Mouse (Mus musculus) lung, embryonic 15.5 days (tissue): Measurements from ENCODE around the gene Snx9. TPM values are rescaled to one million over a fixed set of nuclear protein-coding genes. Genes with fewer than 3 reads are reported as not detected.
A peak's percentile ranks its signal among the peaks of the same experiment; 100 is the strongest.

Experiments
- ATAC-seq: fragments of 200-750 bp; cut with Nextera tagmentation; 2 replicates; pipeline ENCODE4 v1.8.0; 2017; ENCODE audit warnings: moderate number of reproducible peaks, borderline replicate concordance; ENCODE audit not compliant: low FRiP score, low TSS enrichment; ENCODE audit errors: extremely low read depth
- H3K27ac ChIP-seq: fragments of 300-500 bp; sonication (generic); 2 replicates; pipeline ENCODE4 v1.5.1; 2015; ENCODE audit warnings: moderate library complexity, mild to moderate bottlenecking, inconsistent platforms
- H3K27me3 ChIP-seq: fragments of 300-500 bp; sonication (generic); 2 replicates; pipeline ENCODE4 v1.6.1; 2015; ENCODE audit warnings: inconsistent platforms
- H3K36me3 ChIP-seq: fragments of 300-500 bp; sonication (generic); 2 replicates; pipeline ENCODE4 v1.6.1; 2015; ENCODE audit warnings: inconsistent platforms
- H3K4me1 ChIP-seq: fragments of 300-500 bp; sonication (generic); 2 replicates; pipeline ENCODE4 v1.6.1; 2015; ENCODE audit warnings: inconsistent platforms
- H3K4me2 ChIP-seq: fragments of 300-500 bp; sonication (generic); 2 replicates; pipeline ENCODE4 v1.6.1; 2015; ENCODE audit warnings: inconsistent platforms, mild to moderate bottlenecking, moderate library complexity
- H3K4me3 ChIP-seq: fragments of 300-500 bp; sonication (generic); 2 replicates; pipeline ENCODE4 v1.5.1; 2015; ENCODE audit warnings: mild to moderate bottlenecking, inconsistent platforms
- H3K9ac ChIP-seq: fragments of 300-500 bp; sonication (generic); 2 replicates; pipeline ENCODE4 v1.6.1; 2015; ENCODE audit warnings: inconsistent platforms
- H3K9me3 ChIP-seq: fragments of 300-500 bp; sonication (generic); 2 replicates; pipeline ENCODE4 v1.6.1; 2016; ENCODE audit warnings: inconsistent platforms
- WGBS: fragments of 180-500 bp; shearing (Covaris S2); methylation state at CpG from one replicate; pipeline ENCODE4 v1.1.7; 2015; 5-methylcytosine and 5-hydroxymethylcytosine counted together
- polyA plus RNA-seq: library from polyadenylated mRNA; unstranded; fragments of >200 nt; fragmentation: Nextera tagmentation; extraction: Ambion mirVana; gene quantifications from 2 replicates; pipeline ENCODE4 v1.2.1, GENCODE M21; 2015

Snx9 gene
- polyA plus RNA-seq, 1 experiment from 2014 or later = 29.5 TPM

DNA sequence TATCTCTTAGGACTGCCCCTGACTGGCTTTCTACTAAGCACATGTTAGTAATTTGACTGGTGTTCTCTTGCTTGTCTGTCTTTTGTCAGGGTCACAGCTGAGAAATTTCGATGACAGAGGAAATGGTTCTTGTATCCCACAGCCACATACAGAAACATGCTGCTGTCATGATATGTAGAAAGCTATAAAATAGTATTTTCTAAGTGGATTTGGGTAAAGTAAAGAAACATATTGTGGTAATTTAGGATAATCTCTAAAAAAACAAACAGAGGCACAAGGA, 26.5 kb upstream of the Snx9 start:
- peak overlapping the region; percentile 15; the same call in 1 of the 2 replicates for H3K27ac ChIP-seq
- no peaks in the 10 kb centered on the region for H3K36me3 ChIP-seq
- no peaks in the 10 kb centered on the region for H3K27me3 ChIP-seq
- 44% methylated on average over 1 of the region's 1 CpGs for WGBS
- no peaks in the 10 kb centered on the region for H3K9me3 ChIP-seq
- no peak overlapping the region for H3K4me3 ChIP-seq
- peaks cover 17% of the 10 kb centered on the region for H3K4me1 ChIP-seq
- no peak overlapping the region for H3K9ac ChIP-seq
- ATAC-seq = no peak
- no peak overlapping the region for H3K4me2 ChIP-seq

DNA sequence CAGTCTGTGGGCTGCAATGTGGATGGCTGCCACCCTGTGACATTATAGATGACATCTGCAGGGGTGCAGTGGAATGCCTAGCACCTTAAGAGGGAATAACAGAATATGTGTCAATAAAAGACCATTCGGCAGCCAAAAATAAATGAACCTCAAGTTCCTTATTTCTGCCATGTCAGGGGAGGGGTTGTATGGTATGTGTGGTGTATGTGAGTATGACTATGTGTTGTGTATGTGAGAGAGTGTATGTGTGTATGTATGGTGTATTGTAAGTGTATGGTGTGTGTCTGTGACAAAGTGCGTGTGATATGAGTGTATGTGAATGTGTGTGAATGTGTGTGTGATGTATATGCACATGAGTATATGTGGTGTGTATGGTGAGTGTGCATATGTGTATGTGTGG, 23.3 kb upstream of the Snx9 start:
- Histone ChIP-seq H3K27me3 (no peaks in the 10 kb centered on the region), H3K9me3 (no peaks in the 10 kb centered on the region), H3K36me3 (no peaks in the 10 kb centered on the region), H3K27ac (no peak overlapping the region), H3K4me1 (peaks cover 27% of the 10 kb centered on the region), H3K4me3 (no peak overlapping the region), H3K4me2 (no peak overlapping the region), H3K9ac (no peak overlapping the region)
- no peak for ATAC-seq
- 80% methylated on average over 2 of the region's 2 CpGs for WGBS

DNA sequence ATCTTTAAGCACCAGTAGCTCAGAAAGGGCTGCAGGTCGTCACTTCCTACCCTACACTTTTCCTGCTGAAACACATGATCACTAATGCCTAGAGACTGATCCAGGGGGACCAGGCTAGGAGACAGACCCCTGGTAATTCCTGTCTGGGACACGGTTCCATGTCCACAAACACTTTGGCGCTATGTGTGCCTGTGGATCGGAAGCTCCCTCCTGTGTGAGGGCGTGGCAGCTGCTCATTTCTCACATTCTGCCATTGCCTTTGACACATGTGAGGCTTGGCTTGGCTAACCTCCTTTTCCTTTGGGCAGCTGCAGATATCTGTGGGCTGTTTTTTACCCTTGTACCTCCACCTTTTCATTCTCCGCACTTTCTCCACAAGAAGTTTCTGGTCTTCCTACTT, 22.0 kb upstream of the Snx9 start:
- H3K9ac ChIP-seq = no peak overlapping the region
- no peaks in the 10 kb centered on the region for H3K36me3 ChIP-seq
- H3K27me3 ChIP-seq = no peaks in the 10 kb centered on the region
- 47% methylated on average over 6 of the region's 6 CpGs for WGBS
- no peaks in the 10 kb centered on the region for H3K9me3 ChIP-seq
- H3K4me3 ChIP-seq = no peak overlapping the region
- H3K4me2 ChIP-seq = no peak overlapping the region
- H3K27ac ChIP-seq = no peak overlapping the region
- ATAC-seq = no peak
- peaks cover 27% of the 10 kb centered on the region for H3K4me1 ChIP-seq

DNA sequence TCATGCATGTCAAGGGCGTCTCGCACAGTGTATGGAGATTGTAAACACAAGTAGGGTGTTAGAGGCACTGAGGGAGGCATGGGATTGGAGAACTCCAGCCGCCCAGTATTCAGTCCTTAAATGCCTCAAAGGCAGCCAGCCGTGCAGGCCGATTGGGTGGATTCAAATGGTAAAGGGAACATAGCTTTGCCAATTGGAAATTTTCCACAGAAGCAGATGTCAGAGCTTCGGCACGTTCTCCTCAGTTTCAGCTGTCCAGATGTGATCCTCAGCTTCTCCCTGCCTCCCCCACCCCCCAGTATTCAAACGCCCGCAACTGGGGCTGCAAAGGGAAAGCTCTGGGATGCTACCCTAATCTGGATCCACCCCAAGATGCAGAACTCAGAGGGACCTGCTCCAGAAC, 21.3 kb upstream of the Snx9 start:
- Histone ChIP-seq H3K27ac (0 out of 2 replicates have a peak overlapping the region, but pooled peaks have one; percentile 7), H3K36me3 (no peaks in the 10 kb centered on the region), H3K4me2 (peak overlapping the region; percentile 5; the same call in 1 of the 2 replicates), H3K9ac (no peak overlapping the region), H3K27me3 (no peaks in the 10 kb centered on the region), H3K4me3 (no peak overlapping the region), H3K9me3 (no peaks in the 10 kb centered on the region), H3K4me1 (peaks cover 23% of the 10 kb centered on the region)
- peak; percentile 90; the same call in 1 of the 2 replicates for ATAC-seq
- WGBS = 17% methylated on average over 9 of the region's 9 CpGs

DNA sequence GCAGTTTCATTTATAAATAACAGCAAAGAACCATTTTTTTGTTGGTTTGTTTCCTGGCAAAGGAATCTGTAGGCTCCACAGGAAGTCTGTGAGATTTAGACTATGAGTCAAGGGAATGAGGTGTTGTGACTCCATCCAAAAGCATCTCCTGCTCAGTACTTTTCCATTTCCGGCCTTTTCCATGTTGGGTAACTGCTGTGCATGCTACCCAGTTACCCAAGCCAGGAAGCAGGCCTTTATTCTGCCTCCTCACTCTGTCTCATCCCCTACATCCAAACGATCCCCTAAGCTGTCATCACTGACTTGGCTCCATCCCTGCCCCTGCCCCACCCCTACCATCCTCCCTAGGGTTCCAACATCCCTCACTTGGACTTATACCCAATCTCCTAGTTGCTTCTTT, 18.6 kb upstream of the Snx9 start:
- Histone ChIP-seq H3K4me3 (no peak overlapping the region), H3K4me2 (no peak overlapping the region), H3K36me3 (no peaks in the 10 kb centered on the region), H3K9ac (no peak overlapping the region), H3K9me3 (no peaks in the 10 kb centered on the region), H3K27me3 (no peaks in the 10 kb centered on the region), H3K27ac (no peak overlapping the region), H3K4me1 (peaks cover 18% of the 10 kb centered on the region)
- ATAC-seq = no peak
- WGBS = 57% methylated on average over 2 of the region's 2 CpGs

DNA sequence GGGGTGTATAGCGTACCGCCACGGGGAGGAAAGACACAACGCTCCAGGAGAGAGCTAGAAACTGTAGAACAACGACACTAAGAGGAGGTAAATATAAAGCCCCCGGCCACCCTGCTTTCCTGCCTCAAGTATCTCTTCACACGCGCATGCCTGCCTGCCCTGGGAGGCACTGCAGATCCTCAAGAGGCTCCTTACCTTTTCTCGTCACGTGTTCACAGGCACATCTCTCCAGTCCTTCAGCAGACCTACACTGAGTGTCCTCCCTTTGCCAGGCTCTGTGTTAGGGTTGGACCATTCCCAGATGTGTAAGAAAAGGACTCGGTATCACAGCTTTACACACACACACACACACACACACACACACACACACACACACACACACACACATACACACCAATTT, 18.1 kb upstream of the Snx9 start:
- ATAC-seq = no peak
- no peak overlapping the region for H3K4me2 ChIP-seq
- no peaks in the 10 kb centered on the region for H3K9me3 ChIP-seq
- no peak overlapping the region for H3K9ac ChIP-seq
- no peaks in the 10 kb centered on the region for H3K27me3 ChIP-seq
- H3K4me1 ChIP-seq = peaks cover 18% of the 10 kb centered on the region
- no peaks in the 10 kb centered on the region for H3K36me3 ChIP-seq
- WGBS = 67% methylated on average over 10 of the region's 11 CpGs
- H3K4me3 ChIP-seq = no peak overlapping the region
- no peak overlapping the region for H3K27ac ChIP-seq

DNA sequence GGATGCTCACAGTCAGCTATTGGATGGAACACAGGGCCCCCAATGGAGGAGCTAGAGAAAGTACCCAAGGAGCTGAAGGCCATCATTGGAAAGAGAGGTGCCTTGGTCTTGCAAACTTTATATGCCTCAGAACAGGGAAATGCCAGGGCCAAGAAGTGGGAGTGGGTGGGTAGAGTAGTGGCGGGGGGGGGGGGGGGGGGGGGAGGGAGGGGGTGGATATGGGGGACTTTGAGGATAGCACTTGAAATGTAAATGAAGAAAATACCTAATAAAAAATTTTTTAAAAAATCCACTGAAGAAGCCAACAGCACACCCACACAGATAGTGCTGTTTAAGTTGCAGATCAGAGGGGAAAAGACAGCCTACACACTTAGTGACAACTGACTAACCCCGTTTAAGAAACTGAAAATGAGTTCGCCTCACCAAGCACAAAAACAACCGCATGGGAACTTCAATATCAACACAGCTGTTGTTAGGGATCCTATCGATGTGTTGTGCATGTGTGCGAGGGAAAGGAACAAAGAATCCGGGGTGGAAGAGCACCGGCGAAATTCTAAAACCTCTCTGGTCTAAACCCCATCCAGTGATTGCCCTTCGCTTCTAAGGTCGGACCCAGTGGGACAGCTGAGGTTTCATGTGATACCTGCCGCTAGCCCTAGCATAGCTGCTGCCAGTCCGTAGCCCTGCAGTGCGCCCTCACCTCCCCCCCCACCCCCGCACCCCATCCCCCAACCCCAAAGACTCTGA, 13.1 kb upstream of the Snx9 start:
- 20% methylated on average over 14 of the region's 15 CpGs for WGBS
- H3K9ac ChIP-seq = no peak overlapping the region

DNA sequence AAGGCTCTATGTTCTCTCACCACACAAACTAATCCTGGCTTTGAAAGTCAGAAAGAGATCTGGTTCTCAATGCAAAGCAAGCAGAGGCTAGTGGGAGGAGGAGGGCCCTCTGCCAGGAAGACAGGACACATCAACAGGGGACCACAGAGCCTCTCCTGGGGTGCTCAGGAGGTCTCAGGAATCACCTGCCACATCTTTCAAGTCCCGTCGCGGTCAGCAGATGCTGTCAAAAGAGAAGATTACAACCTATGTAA, 12.6 kb upstream of the Snx9 start:
- 0 out of 2 replicates have a peak, but pooled peaks cover 4% of the 10 kb centered on the region for H3K4me1 ChIP-seq
- H3K9ac ChIP-seq = no peak overlapping the region
- H3K4me2 ChIP-seq = peak overlapping the region; percentile 31; the same call in 1 of the 2 replicates
- H3K9me3 ChIP-seq = no peaks in the 10 kb centered on the region
- H3K27me3 ChIP-seq = no peaks in the 10 kb centered on the region
- H3K4me3 ChIP-seq = no peak overlapping the region
- no peaks in the 10 kb centered on the region for H3K36me3 ChIP-seq
- H3K27ac ChIP-seq = no peak overlapping the region
- no peak for ATAC-seq
- whole genome bisulfite sequencing = 21% methylated on average over 3 of the region's 3 CpGs

More for the DNA sequence above, 13.1 kb upstream of the Snx9 start:
- no peaks in the 10 kb centered on the region for H3K36me3 ChIP-seq
- H3K27ac ChIP-seq = no peak overlapping the region
- no peak overlapping the region for H3K4me3 ChIP-seq
- no peaks in the 10 kb centered on the region for H3K9me3 ChIP-seq
- peak overlapping the region; percentile 31; the same call in 1 of the 2 replicates for H3K4me2 ChIP-seq
- no peaks in the 10 kb centered on the region for H3K27me3 ChIP-seq
- H3K4me1 ChIP-seq = 0 out of 2 replicates have a peak, but pooled peaks cover 4% of the 10 kb centered on the region
- ATAC-seq = no peak

DNA sequence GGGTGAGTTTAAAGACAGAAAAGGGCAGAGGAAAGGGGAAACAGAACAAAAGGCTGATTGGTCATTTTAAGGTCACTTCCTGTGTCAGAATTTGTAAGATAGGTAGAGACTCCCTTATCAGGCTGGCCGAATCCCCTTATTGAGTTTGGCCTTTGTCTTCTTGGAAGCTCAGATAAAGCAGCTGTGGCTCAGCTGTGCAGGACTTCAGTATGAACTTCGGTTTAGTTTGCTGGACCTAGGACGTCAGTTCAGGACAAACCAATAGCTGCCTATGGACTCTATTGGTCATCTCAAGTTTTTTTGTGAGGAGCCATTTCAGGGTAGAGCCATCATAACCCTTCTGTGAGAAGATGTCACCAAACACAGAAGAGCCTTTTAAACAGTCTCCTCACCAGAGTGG, 12.2 kb upstream of the Snx9 start:
- Histone ChIP-seq H3K4me1 (0 out of 2 replicates have a peak, but pooled peaks cover 4% of the 10 kb centered on the region), H3K9ac (no peak overlapping the region), H3K27ac (no peak overlapping the region), H3K4me3 (no peak overlapping the region), H3K9me3 (no peaks in the 10 kb centered on the region), H3K36me3 (no peaks in the 10 kb centered on the region), H3K27me3 (no peaks in the 10 kb centered on the region), H3K4me2 (no peak overlapping the region)
- no peak for ATAC-seq
- WGBS = 39% methylated on average over 3 of the region's 3 CpGs

DNA sequence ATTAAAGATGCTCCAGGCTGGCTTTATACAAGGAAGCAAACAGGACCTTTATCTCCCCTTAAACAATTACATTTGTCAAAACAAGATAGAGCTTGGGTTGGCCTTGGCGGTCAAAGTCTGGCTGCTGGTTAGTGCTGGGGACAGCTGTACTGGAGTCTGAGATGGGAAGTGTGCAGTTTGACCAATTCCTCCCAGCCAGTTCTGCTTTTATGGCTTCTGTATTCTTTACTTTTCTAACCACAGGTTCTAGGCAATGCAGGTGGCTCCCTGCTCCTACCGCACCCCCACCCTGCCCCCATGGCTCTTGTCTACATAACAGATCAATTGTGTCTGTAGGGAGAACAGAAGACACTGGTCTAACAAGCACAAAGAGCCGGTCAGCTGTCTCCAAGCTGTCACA, 11.2 kb upstream of the Snx9 start:
- Histone ChIP-seq H3K27ac (no peak overlapping the region), H3K9me3 (no peaks in the 10 kb centered on the region), H3K9ac (no peak overlapping the region), H3K4me3 (no peak overlapping the region), H3K36me3 (no peaks in the 10 kb centered on the region), H3K4me2 (no peak overlapping the region), H3K27me3 (no peaks in the 10 kb centered on the region), H3K4me1 (0 out of 2 replicates have a peak, but pooled peaks cover 6% of the 10 kb centered on the region)
- 69% methylated on average over 3 of the region's 3 CpGs for WGBS
- no peak for ATAC-seq

DNA sequence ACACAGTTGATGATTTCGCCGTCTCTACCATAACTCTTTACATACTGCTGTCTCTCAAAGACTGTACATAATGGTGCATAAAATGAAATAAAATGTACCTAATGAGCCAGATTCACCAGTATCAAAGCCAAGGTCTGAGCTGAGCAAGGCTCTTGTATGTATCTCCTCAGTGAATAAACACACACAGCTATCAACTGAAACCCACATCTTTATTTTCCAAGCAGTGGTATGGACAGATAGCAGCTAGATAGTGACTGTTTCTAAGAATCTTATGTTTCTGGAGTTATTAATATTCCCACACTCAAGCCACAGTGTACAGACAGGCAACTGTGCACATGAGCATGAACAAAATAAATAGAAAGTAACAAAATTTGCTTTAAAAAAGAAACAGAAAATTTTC, 10.7 kb upstream of the Snx9 start:
- 87% methylated on average over 2 of the region's 2 CpGs for WGBS
- no peak for ATAC-seq
- H3K27me3 ChIP-seq = no peaks in the 10 kb centered on the region
- H3K27ac ChIP-seq = no peak overlapping the region
- H3K9ac ChIP-seq = no peak overlapping the region
- no peaks in the 10 kb centered on the region for H3K36me3 ChIP-seq
- no peaks in the 10 kb centered on the region for H3K9me3 ChIP-seq
- H3K4me3 ChIP-seq = no peak overlapping the region
- no peak overlapping the region for H3K4me2 ChIP-seq
- H3K4me1 ChIP-seq = 0 out of 2 replicates have a peak, but pooled peaks cover 8% of the 10 kb centered on the region

DNA sequence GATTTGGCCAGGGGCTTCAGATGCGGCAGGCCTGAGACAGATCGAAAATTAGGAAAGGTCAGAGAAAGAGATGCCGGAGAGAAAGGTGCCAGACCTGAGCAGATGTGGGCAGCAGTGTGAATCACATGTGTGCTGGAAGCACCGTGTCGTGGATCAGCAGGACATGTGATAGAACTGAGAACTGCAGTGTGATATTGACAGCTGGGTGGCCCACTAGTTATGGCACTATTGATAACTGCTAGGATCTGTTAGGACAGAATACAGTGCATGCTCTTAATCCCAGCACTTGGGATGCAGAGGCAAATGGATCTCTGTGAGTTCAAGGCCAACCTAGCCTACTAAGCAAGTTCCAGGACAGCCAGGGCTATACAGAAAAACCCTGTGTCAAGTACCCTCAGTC, 10.3 kb upstream of the Snx9 start:
- H3K36me3 ChIP-seq = no peaks in the 10 kb centered on the region
- H3K9me3 ChIP-seq = no peaks in the 10 kb centered on the region
- no peaks in the 10 kb centered on the region for H3K27me3 ChIP-seq
- H3K4me1 ChIP-seq = 0 out of 2 replicates have a peak, but pooled peaks cover 8% of the 10 kb centered on the region
- no peak overlapping the region for H3K9ac ChIP-seq
- H3K4me3 ChIP-seq = no peak overlapping the region
- WGBS = 90% methylated on average over 5 of the region's 5 CpGs
- no peak overlapping the region for H3K4me2 ChIP-seq
- ATAC-seq = no peak
- no peak overlapping the region for H3K27ac ChIP-seq
